Mouse (Mus musculus) forebrain, embryonic 13.5 days (tissue): ENCODE data around the gene Irgq. TPM values are rescaled to one million over a fixed set of nuclear protein-coding genes. Genes with fewer than 3 reads are reported as not detected.
A peak's percentile ranks its signal among the peaks of the same experiment; 100 is the strongest.

ENCODE experiments used
- ATAC-seq: fragments of 200-750 bp; cut with Nextera tagmentation; 2 replicates; pipeline ENCODE4 v1.8.0; 2017
- H3K27ac ChIP-seq: fragments of 300-500 bp; sonication (generic); 2 replicates; pipeline ENCODE4 v1.5.1; 2015; ENCODE audit warnings: inconsistent platforms, mild to moderate bottlenecking, moderate library complexity
- H3K27me3 ChIP-seq: fragments of 300-500 bp; sonication (generic); 2 replicates; pipeline ENCODE4 v1.6.1; 2015; ENCODE audit warnings: mild to moderate bottlenecking, inconsistent platforms
- H3K36me3 ChIP-seq: fragments of 300-500 bp; sonication (generic); 2 replicates; pipeline ENCODE4 v1.6.1; 2015; ENCODE audit warnings: mild to moderate bottlenecking, inconsistent platforms; ENCODE audit not compliant: poor library complexity, severe bottlenecking
- H3K4me1 ChIP-seq: fragments of 300-500 bp; sonication (generic); 2 replicates; pipeline ENCODE4 v1.6.1; 2015; ENCODE audit warnings: inconsistent platforms
- H3K4me2 ChIP-seq: fragments of 300-500 bp; sonication (generic); 2 replicates; pipeline ENCODE4 v1.6.1; 2015; ENCODE audit warnings: inconsistent platforms, mild to moderate bottlenecking, moderate library complexity
- H3K4me3 ChIP-seq: fragments of 300-500 bp; sonication (generic); 2 replicates; pipeline ENCODE4 v1.5.1; 2015; ENCODE audit warnings: mild to moderate bottlenecking, inconsistent platforms
- H3K9ac ChIP-seq: fragments of 300-500 bp; sonication (generic); 2 replicates; pipeline ENCODE4 v1.6.1; 2015; ENCODE audit warnings: mild to moderate bottlenecking, inconsistent platforms
- H3K9me3 ChIP-seq: fragments of 300-500 bp; sonication (generic); replicated peaks from 2 replicates; pipeline ENCODE4 v1.6.1; 2016; ENCODE audit warnings: inconsistent platforms
- WGBS: fragments of 180-500 bp; shearing (Covaris S2); methylation state at CpG from one replicate; pipeline ENCODE4 v1.1.7; 2015; 5-methylcytosine and 5-hydroxymethylcytosine counted together
- polyA plus RNA-seq: library from polyadenylated mRNA; unstranded; fragments of >200 nt; fragmentation: Nextera tagmentation; extraction: Ambion mirVana; gene quantifications from 2 replicates; pipeline ENCODE4 v1.2.1, GENCODE M21; 2015

Irgq gene
- polyA plus RNA-seq, 1 experiment from 2014 or later, result 15.1 TPM

- H3K36me3 ChIP-seq, result peaks cover 64% of the 10 kb centered on the region
- H3K9me3 ChIP-seq, result no peaks in the 10 kb centered on the region
- H3K9ac ChIP-seq, result no peak overlapping the region
- H3K27ac ChIP-seq, result no peak overlapping the region
- ATAC-seq, result no peak
- no peaks in the 10 kb centered on the region for H3K4me1 ChIP-seq
- H3K27me3 ChIP-seq, result no peaks in the 10 kb centered on the region
- 94% methylated on average over 4 of the region's 4 CpGs for WGBS
- H3K4me2 ChIP-seq, result no peak overlapping the region
- no peak overlapping the region for H3K4me3 ChIP-seq
These were observed 31.0 kb downstream of the Irgq start for GRCm38 (mm10) chr7:24561450-24561849.

GRCm38 (mm10) chr7:24563191-24563836, 32.8 kb downstream of the Irgq start:
- H3K9ac ChIP-seq, result no peak overlapping the region
- no peak overlapping the region for H3K27ac ChIP-seq
- no peak for ATAC-seq
- peaks cover 75% of the 10 kb centered on the region for H3K36me3 ChIP-seq
- H3K4me2 ChIP-seq, result no peak overlapping the region
- 93% methylated on average over 8 of the region's 8 CpGs for WGBS
- H3K4me1 ChIP-seq, result no peaks in the 10 kb centered on the region
- H3K27me3 ChIP-seq, result no peaks in the 10 kb centered on the region
- no peaks in the 10 kb centered on the region for H3K9me3 ChIP-seq
- no peak overlapping the region for H3K4me3 ChIP-seq

GRCm38 (mm10) chr7:24563837-24564206, 33.3 kb downstream of the Irgq start:
- Histone ChIP-seq H3K9ac (no peak overlapping the region), H3K4me1 (no peaks in the 10 kb centered on the region), H3K4me3 (no peak overlapping the region), H3K27me3 (no peaks in the 10 kb centered on the region), H3K4me2 (no peak overlapping the region), H3K9me3 (no peaks in the 10 kb centered on the region), H3K36me3 (peaks cover 79% of the 10 kb centered on the region), H3K27ac (no peak overlapping the region)
- no peak for ATAC-seq
- 91% methylated on average over 4 of the region's 4 CpGs for whole genome bisulfite sequencing

GRCm38 (mm10) chr7:24564607-24565265, 34.2 kb downstream of the Irgq start:
- Histone ChIP-seq H3K9ac (no peak overlapping the region), H3K4me3 (no peak overlapping the region), H3K4me1 (no peaks in the 10 kb centered on the region), H3K36me3 (peaks cover 81% of the 10 kb centered on the region), H3K27ac (no peak overlapping the region), H3K4me2 (no peak overlapping the region), H3K9me3 (no peaks in the 10 kb centered on the region), H3K27me3 (no peaks in the 10 kb centered on the region)
- ATAC-seq, result peak; percentile 45; the same call in 1 of the 2 replicates
- WGBS, result 62% methylated on average over 6 of the region's 6 CpGs

GRCm38 (mm10) chr7:24565627-24566026, 35.1 kb downstream of the Irgq start:
- Histone ChIP-seq H3K36me3 (peaks cover 81% of the 10 kb centered on the region), H3K4me1 (no peaks in the 10 kb centered on the region), H3K4me3 (no peak overlapping the region), H3K4me2 (no peak overlapping the region), H3K27me3 (no peaks in the 10 kb centered on the region), H3K9me3 (no peaks in the 10 kb centered on the region), H3K9ac (no peak overlapping the region), H3K27ac (no peak overlapping the region)
- ATAC-seq, result no peak
- 95% methylated on average over 11 of the region's 11 CpGs for WGBS

- Histone ChIP-seq H3K4me2 (no peak overlapping the region), H3K9ac (no peak overlapping the region), H3K36me3 (peaks cover 80% of the 10 kb centered on the region), H3K4me3 (no peak overlapping the region), H3K27ac (no peak overlapping the region), H3K9me3 (no peaks in the 10 kb centered on the region), H3K27me3 (no peaks in the 10 kb centered on the region), H3K4me1 (no peaks in the 10 kb centered on the region)
- 95% methylated on average over 9 of the region's 9 CpGs for WGBS
- ATAC-seq, result no peak
These were observed 35.7 kb downstream of the Irgq start for GRCm38 (mm10) chr7:24566206-24566605.

GRCm38 (mm10) chr7:24568512-24568911, 38.0 kb downstream of the Irgq start:
- WGBS, result 84% methylated on average over 4 of the region's 4 CpGs
- Histone ChIP-seq H3K4me2 (no peak overlapping the region), H3K4me3 (no peak overlapping the region), H3K27me3 (no peaks in the 10 kb centered on the region), H3K9me3 (no peaks in the 10 kb centered on the region), H3K36me3 (peaks cover 78% of the 10 kb centered on the region), H3K27ac (no peak overlapping the region), H3K9ac (no peak overlapping the region), H3K4me1 (no peaks in the 10 kb centered on the region)
- no peak for ATAC-seq

- H3K9me3 ChIP-seq, result no peaks in the 10 kb centered on the region
- no peak for ATAC-seq
- 83% methylated on average over 4 of the region's 4 CpGs for WGBS
- no peak overlapping the region for H3K9ac ChIP-seq
- no peaks in the 10 kb centered on the region for H3K27me3 ChIP-seq
- peaks cover 74% of the 10 kb centered on the region for H3K36me3 ChIP-seq
- H3K4me3 ChIP-seq, result no peak overlapping the region
- H3K27ac ChIP-seq, result no peak overlapping the region
- no peaks in the 10 kb centered on the region for H3K4me1 ChIP-seq
- no peak overlapping the region for H3K4me2 ChIP-seq
These were observed 40.6 kb downstream of the Irgq start for GRCm38 (mm10) chr7:24571071-24571470.

GRCm38 (mm10) chr7:24572455-24572854, 42.0 kb downstream of the Irgq start:
- H3K9me3 ChIP-seq, result no peaks in the 10 kb centered on the region
- no peaks in the 10 kb centered on the region for H3K27me3 ChIP-seq
- 54% methylated on average over 5 of the region's 5 CpGs for WGBS
- no peak overlapping the region for H3K4me2 ChIP-seq
- peaks cover 60% of the 10 kb centered on the region for H3K36me3 ChIP-seq
- H3K4me1 ChIP-seq, result no peaks in the 10 kb centered on the region
- ATAC-seq, result no peak
- no peak overlapping the region for H3K9ac ChIP-seq
- H3K27ac ChIP-seq, result no peak overlapping the region
- H3K4me3 ChIP-seq, result no peak overlapping the region

GRCm38 (mm10) chr7:24574224-24574796, 43.8 kb downstream of the Irgq start:
- Histone ChIP-seq H3K27ac (no peak overlapping the region), H3K9me3 (no peaks in the 10 kb centered on the region), H3K4me2 (no peak overlapping the region), H3K4me1 (no peaks in the 10 kb centered on the region), H3K4me3 (no peak overlapping the region), H3K27me3 (no peaks in the 10 kb centered on the region), H3K36me3 (peaks cover 43% of the 10 kb centered on the region), H3K9ac (no peak overlapping the region)
- 72% methylated on average over 12 of the region's 12 CpGs for WGBS
- ATAC-seq, result no peak

GRCm38 (mm10) chr7:24577811-24578210, 47.3 kb downstream of the Irgq start:
- no peaks in the 10 kb centered on the region for H3K4me1 ChIP-seq
- H3K4me2 ChIP-seq, result no peak overlapping the region
- ATAC-seq, result no peak
- H3K27me3 ChIP-seq, result no peaks in the 10 kb centered on the region
- no peak overlapping the region for H3K27ac ChIP-seq
- 93% methylated on average over 10 of the region's 10 CpGs for WGBS
- peaks cover 13% of the 10 kb centered on the region for H3K36me3 ChIP-seq
- H3K4me3 ChIP-seq, result no peak overlapping the region
- no peak overlapping the region for H3K9ac ChIP-seq
- H3K9me3 ChIP-seq, result no peaks in the 10 kb centered on the region

GRCm38 (mm10) chr7:24584876-24585275, 54.4 kb downstream of the Irgq start:
- no peak overlapping the region for H3K27ac ChIP-seq
- no peak overlapping the region for H3K4me2 ChIP-seq
- H3K36me3 ChIP-seq, result no peaks in the 10 kb centered on the region
- ATAC-seq, result no peak
- peaks cover 11% of the 10 kb centered on the region; the same call in 1 of the 2 replicates for H3K4me1 ChIP-seq
- H3K9me3 ChIP-seq, result no peaks in the 10 kb centered on the region
- no peak overlapping the region for H3K9ac ChIP-seq
- H3K4me3 ChIP-seq, result no peak overlapping the region
- WGBS, result 82% methylated on average over 6 of the region's 6 CpGs
- H3K27me3 ChIP-seq, result peaks cover 28% of the 10 kb centered on the region
